Mouse (Mus musculus) large intestine, adult 2 months (tissue): ENCODE measurements around the gene Ide. TPM values are rescaled to one million over a fixed set of nuclear protein-coding genes. Genes with fewer than 3 reads are reported as not detected.
"Not testable (repeated sequence)": the region's sequence is repeated elsewhere in the genome, so short reads cannot be mapped to it uniquely, and the experiment has no call there.

Experiments used
- DNase-seq: peaks from one replicate; pipeline ENCODE4 v3.0.0-alpha.2; 2012; ENCODE audit warnings: low read depth, low spot score
- WGBS: fragments of 180-500 bp; shearing (Covaris S2); methylation state at CpG from one replicate; pipeline ENCODE4 v1.1.7; 2018; 5-methylcytosine and 5-hydroxymethylcytosine counted together
- polyA plus RNA-seq: library from polyadenylated mRNA; depleted of rRNA; stranded (reverse); fragments of >200 nt; gene quantifications from 2 replicates; pipeline ENCODE4 v1.2.3, GENCODE M21; 2012; rRNA removed

The Ide gene
- polyA plus RNA-seq, 1 experiment, result 15.7 TPM

- DNase-seq, result no peak
- WGBS, result 6% methylated on average over 63 of the region's 63 CpGs
These were observed 103.8 kb downstream of the Ide start for GRCm38 (mm10) chr19:37233561-37234539.

GRCm38 (mm10) chr19:37232598-37232997 is 105.1 kb downstream of the Ide start:
- not testable (repeated sequence) for DNase-seq
- WGBS, result 59% methylated on average over 9 of the region's 9 CpGs

GRCm38 (mm10) chr19:37225197-37225862 is 112.3 kb downstream of the Ide start:
- 89% methylated on average over 6 of the region's 6 CpGs for WGBS
- no peak for DNase-seq

Other genes starting within 250 kb of the Ide start
- 20.1 and 27.4 TPM in 2 replicates for gene March5, start 130.3 kb downstream of the Ide start, polyA plus RNA-seq
- gene Cpeb3, start 129.3 kb downstream of the Ide start, polyA plus RNA-seq, result 1.1 and 2.6 TPM in 2 replicates
- 5.3 and 6.3 TPM in 2 replicates for gene Kif11, start 38.6 kb upstream of the Ide start, polyA plus RNA-seq
- gene Hhex, start 97.0 kb upstream of the Ide start, polyA plus RNA-seq, result 2.0 and 2.5 TPM in 2 replicates
- gene Exoc6, start 212.6 kb upstream of the Ide start, polyA plus RNA-seq, result 7.7 and 8.7 TPM in 2 replicates